Mouse (Mus musculus) Patski (cell line): ENCODE data around the gene Ambn. TPM values are rescaled to one million over a fixed set of nuclear protein-coding genes. Genes with fewer than 3 reads are reported as not detected.
"Not testable (repeated sequence)": the region's sequence is repeated elsewhere in the genome, so short reads cannot be mapped to it uniquely, and the experiment has no call there.

Experiments used
- ATAC-seq: fragments of 100-300 bp; one replicate; pipeline ENCODE4 v1.8.0; 2021
- CTCF ChIA-PET: fragments of 350-600 bp; sonication (Branson Sonifier 250); formaldehyde crosslinking; loops from one replicate; lab custom pipeline; 2022; ENCODE audit warnings: inconsistent platforms; lab: Charles Lee
- POLR2A ChIA-PET: fragments of 350-600 bp; sonication (Branson Sonifier 250); formaldehyde crosslinking; loops from one replicate; lab custom pipeline; 2022; ENCODE audit warnings: antibody characterized with exemption, inconsistent platforms; lab: Charles Lee
- DNase-seq: peaks from one replicate; pipeline ENCODE4 v3.0.0-alpha.2; 2011; ENCODE audit warnings: low read depth, low spot score
- H3K27me3 ChIP-seq: fragments of 371-371 bp; one replicate; pipeline ENCODE4 v1.5.1; 2021
- CTCF ChIP-seq: fragments of 100-300 bp; IDR thresholded peaks from one replicate; pipeline ENCODE4 v1.5.1; 2021
- in situ Hi-C: fragments of 300-500 bp; cut with MboI; formaldehyde crosslinking; loops from 3 replicates; pipeline ENCODE4 v1.11.1; 2018; ENCODE audit warnings: low pct_unique_long_range_greater_than_20kb, mixed read lengths
- polyA plus RNA-seq: library from polyadenylated mRNA; unstranded; gene quantifications from one replicate; pipeline ENCODE4 v1.2.3, GENCODE M21; 2021

Gene Ambn
- not detected for polyA plus RNA-seq

GRCm38 (mm10) chr5:88455691-88456090 is at the start of gene Ambn:
Gene Ambn (plus strand): TSS chr5:88455991.
- in situ Hi-C loops = no loop called here
- ChIA-PET CTCF (no interaction called here), POLR2A (no interaction called here)
- DNase-seq (no peak), ATAC-seq (no peak)
- H3K27me3 ChIP-seq = peaks cover 23% of the 10 kb centered on the region
- no peak for TF ChIP-seq CTCF

DNA sequence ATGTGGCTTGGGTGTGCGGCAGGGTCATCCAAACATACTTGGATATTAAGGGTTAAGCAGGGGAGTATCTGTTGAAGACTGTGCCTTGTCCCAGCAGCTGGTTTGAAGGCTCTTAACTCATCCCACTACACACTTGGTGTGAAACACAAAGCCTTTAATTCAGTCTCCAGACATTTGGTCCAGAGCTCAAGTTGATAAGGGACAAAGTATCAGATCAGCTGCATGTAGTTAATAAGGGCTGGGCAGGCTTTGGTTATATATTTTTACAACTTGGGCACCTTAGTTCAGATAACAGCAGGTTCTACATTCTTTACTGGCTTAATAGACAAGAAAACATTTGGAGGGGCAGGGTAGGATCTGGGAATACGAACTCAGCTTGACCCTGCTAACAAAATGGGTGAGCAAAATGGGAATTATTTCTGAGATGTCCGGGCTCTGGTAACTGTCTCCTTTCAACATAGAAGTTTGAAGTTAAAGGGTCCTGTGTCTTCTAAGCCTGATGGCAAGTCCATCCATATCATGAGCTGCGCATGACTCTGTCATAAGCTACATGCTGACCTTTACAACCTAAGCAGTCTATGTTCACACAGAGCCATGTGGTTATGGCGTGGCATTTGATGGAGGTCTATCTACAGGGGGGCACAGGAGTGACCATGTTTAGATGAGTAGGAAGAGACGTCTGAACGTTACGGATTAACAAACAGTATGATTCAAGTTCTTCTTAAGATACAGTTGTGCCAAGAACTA is 35.3 kb upstream of the Ambn start:
- DNase-seq (no peak), ATAC-seq (no peak)
- no peaks in the 10 kb centered on the region for H3K27me3 ChIP-seq
- POLR2A ChIA-PET = no interaction called here
- in situ Hi-C loops = no loop called here
- CTCF ChIA-PET = interaction anchor here (1.2 kb wide), 1 partner anchor 19 kb away, joined by 5 read pairs; no protein-coding TSS in a partner anchor
- no peak for TF ChIP-seq CTCF

- POLR2A ChIA-PET, ATAC-seq, DNase-seq, in situ Hi-C loops, H3K27me3 ChIP-seq: not testable (repeated sequence)
- CTCF ChIA-PET = interaction anchor here (0.8 kb wide), 1 partner anchor 9 kb away, joined by 3 read pairs; no protein-coding TSS in a partner anchor
These were observed 30.9 kb upstream of the Ambn start for GRCm38 (mm10) chr5:88424892-88425291.

GRCm38 (mm10) chr5:88426753-88427152 is 29.0 kb upstream of the Ambn start:
- ATAC-seq (no peak), DNase-seq (no peak)
- TF ChIP-seq CTCF = no peak
- in situ Hi-C loops = no loop called here
- no peaks in the 10 kb centered on the region for H3K27me3 ChIP-seq
- ChIA-PET CTCF (no interaction called here), POLR2A (no interaction called here)

DNA sequence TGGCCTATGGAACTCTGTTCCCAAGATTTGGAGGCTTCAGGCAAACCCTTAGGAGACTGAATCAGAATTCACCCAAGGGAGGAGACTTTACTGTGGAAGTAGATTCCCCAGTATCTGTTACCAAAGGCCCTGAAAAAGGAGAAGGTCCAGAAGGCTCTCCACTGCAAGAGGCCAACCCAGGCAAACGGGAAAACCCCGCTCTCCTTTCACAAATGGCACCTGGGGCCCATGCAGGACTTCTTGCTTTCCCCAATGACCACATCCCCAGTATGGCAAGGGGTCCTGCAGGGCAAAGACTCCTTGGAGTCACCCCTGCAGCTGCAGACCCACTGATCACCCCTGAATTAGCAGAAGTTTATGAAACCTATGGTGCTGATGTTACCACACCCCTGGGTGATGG is 11.7 kb downstream of the Ambn start:
- in situ Hi-C loops = no loop called here
- POLR2A ChIA-PET = no interaction called here
- CTCF ChIA-PET = interaction anchor here (0.8 kb wide), 1 partner anchor 13 kb away, joined by 3 read pairs; no protein-coding TSS in a partner anchor
- DNase-seq (no peak), ATAC-seq (no peak)
- H3K27me3 ChIP-seq = peaks cover 24% of the 10 kb centered on the region
- no peak for TF ChIP-seq CTCF

DNA sequence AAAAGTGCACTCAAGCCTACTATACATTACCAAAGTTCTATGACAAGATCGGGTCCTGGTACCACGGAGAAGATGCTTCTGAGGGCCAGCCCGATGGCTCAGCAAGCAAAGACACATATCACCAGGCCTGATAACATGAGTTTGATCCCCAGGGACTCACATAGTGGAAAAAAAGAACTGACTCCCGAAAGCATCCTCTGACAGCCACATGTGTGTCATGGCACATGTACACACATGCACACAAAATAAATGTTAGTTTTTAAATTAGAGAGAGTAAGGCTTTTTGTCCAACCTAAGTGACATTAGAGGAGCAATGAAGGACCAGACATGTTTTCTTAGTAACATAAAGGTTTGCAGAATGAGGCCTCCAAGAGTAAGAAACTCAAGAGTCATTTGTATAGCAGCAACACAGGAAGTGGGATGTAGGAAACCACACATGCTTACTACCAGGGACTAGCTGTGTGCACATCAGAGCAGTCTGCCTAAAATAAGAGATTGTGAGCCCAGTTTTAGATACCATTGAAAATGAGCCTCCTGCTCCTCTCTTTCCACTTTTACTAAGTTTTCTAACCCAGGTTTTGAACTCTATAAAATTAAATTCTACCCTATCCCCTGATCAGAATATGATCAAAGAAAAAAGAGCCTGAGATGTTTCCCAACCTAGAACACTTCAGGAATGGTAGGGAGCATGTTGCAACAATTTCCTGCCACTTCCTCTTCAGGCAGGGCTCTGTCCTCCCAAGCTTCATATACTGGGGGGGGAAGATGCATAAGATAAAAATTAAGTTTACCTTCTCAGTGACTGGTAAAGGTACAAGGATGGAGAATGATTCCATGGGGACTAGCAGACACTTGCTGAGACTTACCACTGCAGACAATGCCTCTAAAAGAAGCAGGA is 13.3 kb downstream of the Ambn start:
- ATAC-seq (no peak), DNase-seq (no peak)
- ChIA-PET CTCF (no interaction called here), POLR2A (no interaction called here)
- H3K27me3 ChIP-seq = peaks cover 24% of the 10 kb centered on the region
- no peak for TF ChIP-seq CTCF
- in situ Hi-C loops = no loop called here

DNA sequence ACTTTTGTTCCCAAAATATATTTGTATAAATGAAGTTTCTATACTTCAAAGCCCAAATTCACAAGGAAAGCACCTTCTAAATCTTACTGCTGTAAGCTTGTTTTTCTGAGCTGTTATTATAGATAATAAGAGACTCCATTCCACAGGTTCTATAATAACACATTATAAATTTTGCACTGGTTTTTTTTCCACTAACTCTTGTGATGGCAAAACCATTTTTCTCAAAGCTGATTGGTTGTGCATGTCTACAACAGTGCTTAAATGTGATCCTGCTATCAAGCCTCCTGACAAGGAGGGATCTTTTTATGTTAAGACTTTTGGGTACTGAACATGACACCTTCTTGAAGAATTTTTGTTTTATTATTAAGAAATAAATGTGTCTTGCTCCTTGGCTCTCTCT is 31.9 kb downstream of the Ambn start, which contains the start of gene Enam:
TSS of gene Enam (plus strand) at position 301 of the 400 bp plus-strand sequence.
- DNase-seq = no peak
- in situ Hi-C loops = no loop called here
- TF ChIP-seq CTCF = no peak
- no peak for ATAC-seq
- ChIA-PET CTCF (no interaction called here), POLR2A (no interaction called here)
- H3K27me3 ChIP-seq = peaks cover 43% of the 10 kb centered on the region

DNA sequence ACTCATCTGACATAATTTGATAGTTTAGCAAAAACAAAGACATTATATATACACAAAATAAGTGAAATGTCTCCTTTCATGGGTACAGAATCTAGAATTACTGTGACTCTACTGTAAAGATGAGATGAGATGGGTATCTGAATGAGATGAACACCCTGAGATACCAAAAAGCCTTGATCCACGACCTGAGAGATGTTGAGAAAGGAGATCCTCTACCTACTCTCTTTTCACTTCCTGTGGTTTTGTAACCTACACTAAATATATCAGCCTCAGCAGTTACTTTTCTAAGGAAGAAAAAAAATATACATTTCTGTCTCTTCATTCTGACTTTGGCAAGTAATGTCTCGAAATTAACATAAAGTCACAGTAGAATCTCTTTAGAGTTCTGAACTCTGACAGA is 33.2 kb downstream of the Ambn start:
- peaks cover 51% of the 10 kb centered on the region for H3K27me3 ChIP-seq
- TF ChIP-seq CTCF = no peak
- in situ Hi-C loops = no loop called here
- CTCF ChIA-PET = no interaction called here
- POLR2A ChIA-PET = no interaction called here
- no peak for ATAC-seq
- no peak for DNase-seq

DNA sequence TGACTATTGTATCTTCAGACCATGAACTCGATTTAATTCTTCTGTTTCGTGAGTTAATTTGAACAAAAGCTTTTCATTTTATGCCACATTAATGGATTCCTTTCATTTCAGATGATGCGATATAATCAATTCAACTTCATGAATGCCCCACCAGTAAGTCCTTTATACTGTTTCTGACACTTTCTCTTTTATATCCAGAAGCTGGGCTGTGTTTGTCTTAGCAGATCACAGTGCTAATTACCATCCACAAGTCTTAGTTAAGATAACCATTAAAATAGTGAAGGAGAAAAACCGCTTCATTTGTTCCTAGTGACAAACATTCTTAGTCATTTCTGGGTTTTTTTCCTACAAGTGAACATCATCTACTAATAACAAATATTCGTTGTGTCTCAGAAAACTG is 35.3 kb downstream of the Ambn start:
- ATAC-seq (no peak), DNase-seq (no peak)
- ChIA-PET CTCF (interaction anchor here (1.0 kb wide), 1 partner anchor 11 kb away, joined by 3 read pairs; no protein-coding TSS in a partner anchor), POLR2A (no interaction called here)
- in situ Hi-C loops = no loop called here
- TF ChIP-seq CTCF = no peak
- H3K27me3 ChIP-seq = peaks cover 57% of the 10 kb centered on the region

- POLR2A ChIA-PET = no interaction called here
- DNase-seq (no peak), ATAC-seq (no peak)
- CTCF ChIA-PET = no interaction called here
- no peak for TF ChIP-seq CTCF
- peaks cover 8% of the 10 kb centered on the region for H3K27me3 ChIP-seq
- in situ Hi-C loops = no loop called here
These were observed 44.0 kb downstream of the Ambn start for GRCm38 (mm10) chr5:88499781-88500180.

DNA sequence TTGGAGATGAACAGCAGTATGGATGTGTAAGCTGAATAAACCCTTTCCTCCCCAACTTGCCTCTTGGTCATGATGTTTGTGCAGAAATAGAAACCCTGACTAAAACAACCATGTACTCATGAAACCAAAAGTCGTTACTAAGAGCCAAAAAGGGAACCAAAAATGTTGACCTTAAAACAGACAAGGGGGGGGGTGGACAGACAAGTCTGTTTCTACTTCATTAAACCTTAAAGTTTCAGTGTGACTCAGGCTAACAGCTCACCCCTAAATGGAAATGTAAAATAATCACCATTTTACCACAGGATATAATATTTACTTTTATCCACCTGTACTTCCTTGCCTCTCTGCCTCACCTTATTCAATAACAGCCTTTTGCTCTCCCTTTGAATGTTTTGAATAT is 52.8 kb downstream of the Ambn start:
- no peak for TF ChIP-seq CTCF
- DNase-seq (no peak), ATAC-seq (no peak)
- H3K27me3 ChIP-seq = peaks cover 21% of the 10 kb centered on the region
- in situ Hi-C loops = no loop called here
- CTCF ChIA-PET = no interaction called here
- POLR2A ChIA-PET = no interaction called here
